Mouse (Mus musculus) liver, postnatal 0 days (tissue): ENCODE measurements around the gene Pef1. TPM values are rescaled to one million over a fixed set of nuclear protein-coding genes. Genes with fewer than 3 reads are reported as not detected.

Experiments used
- ATAC-seq: fragments of 200-750 bp; cut with Nextera tagmentation; 2 replicates; pipeline ENCODE4 v1.8.0; 2017; ENCODE audit warnings: mild to moderate bottlenecking, moderate library complexity
- DNase-seq: peaks from one replicate; pipeline ENCODE4 v3.0.0-alpha.2; 2016
- H3K27ac ChIP-seq: fragments of 300-500 bp; sonication (generic); 2 replicates; pipeline ENCODE4 v1.5.1; 2014; ENCODE audit warnings: antibody characterized with exemption, moderate library complexity, mild to moderate bottlenecking, low read depth
- H3K27me3 ChIP-seq: fragments of 300-500 bp; sonication (generic); 2 replicates; pipeline ENCODE4 v1.6.1; 2014; ENCODE audit warnings: low read length, control low read depth, mixed read lengths; ENCODE audit not compliant: insufficient read depth
- H3K36me3 ChIP-seq: fragments of 300-500 bp; sonication (generic); replicated peaks from 2 replicates; pipeline ENCODE4 v1.6.1; 2014; ENCODE audit warnings: mild to moderate bottlenecking, control low read depth, low read length, moderate library complexity, mixed read lengths; ENCODE audit not compliant: insufficient read depth
- H3K4me1 ChIP-seq: fragments of 300-500 bp; sonication (generic); 2 replicates; pipeline ENCODE4 v1.6.1; 2014; ENCODE audit warnings: antibody characterized with exemption, mild to moderate bottlenecking, control low read depth; ENCODE audit not compliant: insufficient read depth
- H3K4me2 ChIP-seq: fragments of 300-500 bp; sonication (generic); 2 replicates; pipeline ENCODE4 v1.6.1; 2014; ENCODE audit warnings: low read depth, mild to moderate bottlenecking, low read length, moderate library complexity, mixed read lengths
- H3K4me3 ChIP-seq: fragments of 300-500 bp; sonication (generic); 2 replicates; pipeline ENCODE4 v1.5.1; 2014; ENCODE audit warnings: low read depth, low read length
- H3K9ac ChIP-seq: fragments of 300-500 bp; sonication (generic); replicated peaks from 2 replicates; pipeline ENCODE4 v1.6.1; 2014; ENCODE audit warnings: mild to moderate bottlenecking, moderate library complexity
- H3K9me3 ChIP-seq: fragments of 300-500 bp; sonication (generic); 2 replicates; pipeline ENCODE4 v1.6.1; 2016; ENCODE audit warnings: mild to moderate bottlenecking, control low read depth, low read length, mixed read lengths
- CTCF ChIP-seq: sonication (generic); IDR thresholded peaks from 2 replicates; pipeline ENCODE4 v1.5.1; 2016; ENCODE audit warnings: antibody characterized with exemption, low read depth
- EP300 ChIP-seq: IDR thresholded peaks from 2 replicates; pipeline ENCODE4 v1.6.1; 2016; ENCODE audit warnings: antibody characterized with exemption, low read depth, mild to moderate bottlenecking
- WGBS: fragments of 180-500 bp; shearing (Covaris S2); extraction: QIAGEN DNeasy Blood & Tissue Kit; methylation state at CpG from one replicate; pipeline ENCODE4 v1.1.7; 2014; ENCODE audit not compliant: insufficient replicate concordance; 5-methylcytosine and 5-hydroxymethylcytosine counted together
- polyA plus RNA-seq: library from polyadenylated mRNA; unstranded; fragments of >200 nt; fragmentation: Nextera tagmentation; extraction: Ambion mirVana; gene quantifications from 2 replicates; pipeline ENCODE4 v1.2.1, GENCODE M21; 2015

The Pef1 gene
- polyA plus RNA-seq, 1 experiment from 2014 or later, result 26.0 TPM

DNA sequence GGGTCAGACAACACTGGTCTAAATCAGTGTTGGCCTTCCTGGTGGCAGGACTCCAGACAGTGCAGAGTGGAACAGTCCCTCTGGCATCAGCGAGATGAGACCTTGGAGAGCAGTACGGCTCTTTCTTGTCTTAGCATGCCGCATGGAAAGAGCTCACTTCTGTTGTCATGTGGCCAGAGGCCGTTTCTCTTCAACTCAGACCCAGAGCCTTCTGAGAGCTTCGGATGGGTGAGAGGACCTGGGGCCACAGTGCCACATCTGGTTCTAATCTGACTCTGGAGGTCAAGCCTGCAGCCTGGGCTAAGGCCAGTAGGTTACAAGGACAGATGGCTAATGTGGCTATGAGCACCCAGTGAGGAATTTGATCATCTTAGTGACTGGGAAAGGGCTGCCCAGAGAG is 23.6 kb downstream of the Pef1 start:
- Histone ChIP-seq H3K36me3 (peaks cover 59% of the 10 kb centered on the region), H3K4me2 (no peak overlapping the region), H3K9ac (no peak overlapping the region), H3K27me3 (no peaks in the 10 kb centered on the region), H3K9me3 (no peaks in the 10 kb centered on the region), H3K27ac (no peak overlapping the region), H3K4me1 (no peaks in the 10 kb centered on the region), H3K4me3 (no peak overlapping the region)
- 91% methylated on average over 5 of the region's 5 CpGs for WGBS
- no peak for DNase-seq
- no peak for TF ChIP-seq EP300
- TF ChIP-seq CTCF, result no peak
- ATAC-seq, result no peak

DNA sequence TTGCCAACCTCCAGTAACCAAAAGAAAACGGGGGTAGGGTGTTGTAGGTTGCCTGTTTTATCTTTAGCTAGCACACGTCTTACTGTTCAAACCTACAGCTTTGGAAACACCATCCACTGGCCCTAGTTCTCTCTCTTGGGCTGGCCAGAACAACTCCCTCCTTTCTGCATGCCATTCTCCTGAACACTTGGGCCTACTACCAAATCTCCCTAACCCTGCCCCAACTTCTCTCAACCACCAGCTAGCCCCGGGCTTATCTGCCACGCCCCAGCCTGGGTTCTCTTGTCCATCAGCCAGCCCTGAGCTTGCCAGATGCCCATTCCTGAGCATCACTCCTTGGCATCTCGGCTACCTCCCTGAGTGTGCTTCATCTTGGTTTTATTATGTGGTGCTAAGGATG is 26.5 kb downstream of the Pef1 start:
- Histone ChIP-seq H3K4me3 (no peak overlapping the region), H3K27me3 (no peaks in the 10 kb centered on the region), H3K9me3 (no peaks in the 10 kb centered on the region), H3K4me2 (no peak overlapping the region), H3K27ac (no peak overlapping the region), H3K36me3 (peaks cover 40% of the 10 kb centered on the region), H3K4me1 (no peaks in the 10 kb centered on the region), H3K9ac (no peak overlapping the region)
- DNase-seq (no peak), ATAC-seq (no peak)
- TF ChIP-seq EP300 (no peak), CTCF (no peak)
- WGBS, result 55% methylated on average over 5 of the region's 5 CpGs

DNA sequence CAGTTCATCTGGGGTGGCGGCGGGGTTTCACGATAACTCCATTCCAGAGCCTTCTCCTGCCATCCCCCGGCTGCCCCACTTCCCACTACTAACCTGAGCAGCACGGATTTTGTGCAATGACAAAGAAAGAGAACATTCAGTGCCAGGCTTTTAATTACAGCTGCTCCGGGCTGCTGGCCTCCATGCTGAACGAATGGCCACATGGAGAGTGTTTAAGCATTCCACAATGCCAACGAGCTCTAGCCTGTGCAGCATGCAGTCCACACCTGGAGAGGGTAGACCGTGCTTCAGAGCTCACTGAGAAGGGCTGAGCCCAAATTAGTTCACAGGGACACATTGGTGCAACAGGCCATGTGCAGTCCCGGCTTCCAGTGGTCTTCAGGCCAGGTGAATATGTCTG is 27.7 kb downstream of the Pef1 start:
- ATAC-seq, result no peak
- Histone ChIP-seq H3K27me3 (no peaks in the 10 kb centered on the region), H3K9me3 (no peaks in the 10 kb centered on the region), H3K4me2 (no peak overlapping the region), H3K36me3 (peaks cover 28% of the 10 kb centered on the region), H3K9ac (no peak overlapping the region), H3K4me3 (no peak overlapping the region), H3K27ac (no peak overlapping the region), H3K4me1 (no peaks in the 10 kb centered on the region)
- TF ChIP-seq EP300 (no peak), CTCF (no peak)
- 89% methylated on average over 10 of the region's 10 CpGs for WGBS
- DNase-seq, result no peak

DNA sequence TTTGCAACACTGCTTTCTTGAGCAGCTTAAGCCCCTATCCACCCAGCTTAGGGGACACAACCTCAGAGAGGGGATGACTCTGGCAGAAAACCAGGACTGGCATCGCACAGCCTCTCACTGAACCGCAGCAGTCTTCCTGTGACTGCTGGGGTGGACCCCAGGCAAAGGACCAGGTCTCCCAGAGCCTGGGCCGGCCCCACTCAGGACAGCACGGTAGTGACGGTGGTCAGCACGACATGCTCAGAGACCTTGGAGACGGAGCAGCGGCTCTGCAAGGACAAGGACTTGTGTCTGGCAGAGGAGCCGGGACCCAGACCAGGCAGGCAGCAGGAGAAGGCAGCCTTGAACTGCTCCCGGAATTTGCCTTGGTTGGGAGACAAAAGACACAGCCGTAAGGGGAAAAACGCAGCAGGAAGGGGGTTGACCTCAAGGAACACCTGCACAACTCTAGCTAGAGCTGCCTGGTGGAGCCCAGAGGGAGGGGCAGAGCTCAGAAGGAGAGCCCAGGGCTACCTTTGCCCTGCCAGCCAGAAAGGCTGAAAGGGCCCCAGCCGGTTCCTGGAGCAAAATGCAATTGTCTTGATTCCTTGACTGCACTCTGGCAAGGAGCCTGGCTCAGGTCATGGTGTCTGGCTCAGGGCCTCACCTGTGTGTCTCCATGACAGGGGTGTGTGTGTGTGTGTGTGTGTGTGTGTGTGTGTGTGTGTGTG is 28.4 kb downstream of the Pef1 start:
- no peak for ATAC-seq
- H3K27ac ChIP-seq, result no peak overlapping the region
- TF ChIP-seq EP300 (no peak), CTCF (no peak)
- no peak overlapping the region for H3K4me3 ChIP-seq
- no peak overlapping the region for H3K4me2 ChIP-seq
- no peaks in the 10 kb centered on the region for H3K27me3 ChIP-seq
- WGBS, result 68% methylated on average over 13 of the region's 13 CpGs
- H3K9ac ChIP-seq, result no peak overlapping the region
- no peaks in the 10 kb centered on the region for H3K4me1 ChIP-seq
- DNase-seq, result no peak
- H3K9me3 ChIP-seq, result no peaks in the 10 kb centered on the region
- peaks cover 21% of the 10 kb centered on the region for H3K36me3 ChIP-seq

DNA sequence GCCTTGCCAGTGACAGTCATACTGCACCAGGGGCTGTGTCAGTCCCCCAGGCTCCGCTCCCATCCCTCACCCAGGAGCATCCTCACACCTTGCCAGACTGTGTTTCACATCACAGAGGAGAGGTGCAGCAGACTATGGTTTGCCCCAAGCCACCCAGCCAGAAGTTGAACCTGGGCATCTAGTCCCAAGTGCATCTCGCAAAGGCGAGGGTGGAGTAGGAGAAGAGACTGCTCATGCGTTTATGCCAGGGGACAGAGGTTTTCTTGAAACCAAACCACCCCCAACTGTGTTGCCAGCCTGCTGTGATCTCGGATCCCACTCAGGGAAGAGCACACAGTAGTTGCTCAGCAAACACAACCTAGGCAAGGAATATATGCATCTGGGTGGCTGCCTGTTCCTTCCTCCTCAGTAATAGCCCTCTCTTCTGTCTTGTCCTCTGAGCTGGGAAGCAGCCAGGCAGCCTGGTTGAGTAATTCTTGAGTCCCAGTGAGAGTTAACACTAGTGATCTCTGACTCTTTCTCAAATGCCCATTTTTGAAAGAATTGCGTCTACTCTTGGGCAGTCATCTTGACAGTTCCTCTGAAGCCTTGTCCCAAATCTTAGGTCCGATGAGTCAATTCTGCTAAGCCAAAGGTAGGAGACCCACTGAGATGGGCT is 29.2 kb downstream of the Pef1 start:
- H3K4me3 ChIP-seq, result no peak overlapping the region
- H3K27ac ChIP-seq, result no peak overlapping the region
- TF ChIP-seq CTCF (no peak), EP300 (no peak)
- H3K27me3 ChIP-seq, result no peaks in the 10 kb centered on the region
- 79% methylated on average over 7 of the region's 7 CpGs for WGBS
- peaks cover 13% of the 10 kb centered on the region for H3K36me3 ChIP-seq
- H3K4me2 ChIP-seq, result no peak overlapping the region
- no peaks in the 10 kb centered on the region for H3K9me3 ChIP-seq
- no peak for DNase-seq
- no peaks in the 10 kb centered on the region for H3K4me1 ChIP-seq
- no peak for ATAC-seq
- H3K9ac ChIP-seq, result no peak overlapping the region

DNA sequence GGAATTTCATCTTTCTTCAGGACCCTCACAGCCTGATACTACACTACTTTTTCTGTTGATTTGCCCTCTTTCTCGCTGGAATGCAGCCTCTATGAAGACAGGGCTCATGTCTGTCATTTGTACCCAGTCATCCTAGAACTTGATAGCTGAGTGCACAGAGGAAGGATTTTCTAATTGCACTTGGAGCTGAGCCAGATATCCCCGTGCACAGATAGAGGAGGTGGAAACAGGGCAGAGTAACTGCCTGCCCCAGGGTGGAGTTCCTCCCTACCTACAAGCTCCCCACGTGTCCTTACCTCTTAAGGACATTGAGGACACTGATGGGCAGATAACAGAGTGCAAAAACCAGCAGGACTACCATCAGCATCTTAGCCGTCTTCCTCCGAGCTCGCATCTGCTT is 31.0 kb downstream of the Pef1 start:
- H3K36me3 ChIP-seq, result no peaks in the 10 kb centered on the region
- ATAC-seq, result no peak
- 59% methylated on average over 6 of the region's 6 CpGs for WGBS
- no peak overlapping the region for H3K27ac ChIP-seq
- TF ChIP-seq CTCF, result no peak
- TF ChIP-seq EP300, result no peak
- H3K27me3 ChIP-seq, result peaks cover 11% of the 10 kb centered on the region
- no peak overlapping the region for H3K9ac ChIP-seq
- no peak overlapping the region for H3K4me3 ChIP-seq
- no peak for DNase-seq
- H3K9me3 ChIP-seq, result no peaks in the 10 kb centered on the region
- H3K4me2 ChIP-seq, result no peak overlapping the region
- H3K4me1 ChIP-seq, result peaks cover 3% of the 10 kb centered on the region; the same call in 1 of the 2 replicates
